Mouse (Mus musculus): ENCODE data around the gene Nos1ap.

Gene Nos1ap

GRCm38 (mm10) chr1:170588353-170588752 is 1.3 kb downstream of the Nos1ap start:
- DNase-seq (ENCODE audit: low spot score in 2 of 2) = no peak

GRCm38 (mm10) chr1:170586715-170587114 is 2.9 kb downstream of the Nos1ap start:
- DNase-seq (ENCODE audit: low spot score in 2 of 2) = peak; percentile 32 to 42

- no peak for DNase-seq (ENCODE audit: low spot score in 2 of 2)
Measured at GRCm38 (mm10) chr1:170583925-170584324, 5.7 kb downstream of the Nos1ap start.

- DNase-seq (ENCODE audit: low spot score in 2 of 2) = no peak
Measured at GRCm38 (mm10) chr1:170582341-170582740, 7.3 kb downstream of the Nos1ap start.

- DNase-seq (ENCODE audit: low spot score in 2 of 2) = no peak
Measured at GRCm38 (mm10) chr1:170580485-170581110, 9.1 kb downstream of the Nos1ap start.

- no peak for DNase-seq (ENCODE audit: low spot score in 2 of 2)
Measured at GRCm38 (mm10) chr1:170579476-170579875, 10.2 kb downstream of the Nos1ap start.

GRCm38 (mm10) chr1:170579063-170579462 is 10.6 kb downstream of the Nos1ap start:
- no peak for DNase-seq (ENCODE audit: low spot score in 2 of 2)

GRCm38 (mm10) chr1:170576728-170577065 is 13.0 kb downstream of the Nos1ap start:
- no peak for DNase-seq (ENCODE audit: low spot score in 2 of 2)

GRCm38 (mm10) chr1:170576012-170576727 is 13.5 kb downstream of the Nos1ap start:
- no peak for DNase-seq (ENCODE audit: low spot score in 2 of 2)

- DNase-seq (ENCODE audit: low spot score in 2 of 2) = no peak
Measured at GRCm38 (mm10) chr1:170573117-170573516, 16.5 kb downstream of the Nos1ap start.

GRCm38 (mm10) chr1:170566969-170567368 is 22.7 kb downstream of the Nos1ap start:
- no peak for DNase-seq (ENCODE audit: low spot score in 2 of 2)

- no peak for DNase-seq (ENCODE audit: low spot score in 2 of 2)
Measured at GRCm38 (mm10) chr1:170566538-170566937, 23.1 kb downstream of the Nos1ap start.

- DNase-seq (ENCODE audit: low spot score in 2 of 2) = no peak
Measured at GRCm38 (mm10) chr1:170564926-170565325, 24.7 kb downstream of the Nos1ap start.

- DNase-seq (ENCODE audit: low spot score in 2 of 2) = no peak
Measured at GRCm38 (mm10) chr1:170562431-170562830, 27.2 kb downstream of the Nos1ap start.

- DNase-seq (ENCODE audit: low spot score in 2 of 2) = no peak
Measured at GRCm38 (mm10) chr1:170560768-170561167, 28.9 kb downstream of the Nos1ap start.

- DNase-seq (ENCODE audit: low spot score in 2 of 2) = no peak
Measured at GRCm38 (mm10) chr1:170557962-170558361, 31.7 kb downstream of the Nos1ap start.

GRCm38 (mm10) chr1:170556696-170557095 is 33.0 kb downstream of the Nos1ap start:
- DNase-seq (ENCODE audit: low spot score in 2 of 2) = no peak

GRCm38 (mm10) chr1:170554939-170555293 is 34.7 kb downstream of the Nos1ap start:
- DNase-seq (ENCODE audit: low spot score in 2 of 2) = peak; percentile 88 to 90

GRCm38 (mm10) chr1:170554235-170554938 is 35.3 kb downstream of the Nos1ap start:
- no peak for DNase-seq (ENCODE audit: low spot score in 2 of 2)

GRCm38 (mm10) chr1:170550649-170551440 is 38.8 kb downstream of the Nos1ap start:
- DNase-seq (ENCODE audit: low spot score in 2 of 2) = no peak

- no peak for DNase-seq (ENCODE audit: low spot score in 2 of 2)
Measured at GRCm38 (mm10) chr1:170549059-170549458, 40.6 kb downstream of the Nos1ap start.

- peak in 1 of 2 experiments; percentile 58 for DNase-seq (ENCODE audit: low spot score in 2 of 2)
Measured at GRCm38 (mm10) chr1:170548192-170548795, 41.4 kb downstream of the Nos1ap start.

Measured in right cerebral cortex, postnatal 36 days (tissue).